Mouse (Mus musculus): ENCODE results near the gene F7. TPM values are rescaled to one million over a fixed set of nuclear protein-coding genes. Genes with fewer than 3 reads are reported as not detected.

Gene F7
- not detected in 2 replicates for polyA plus RNA-seq (2012)

DNA sequence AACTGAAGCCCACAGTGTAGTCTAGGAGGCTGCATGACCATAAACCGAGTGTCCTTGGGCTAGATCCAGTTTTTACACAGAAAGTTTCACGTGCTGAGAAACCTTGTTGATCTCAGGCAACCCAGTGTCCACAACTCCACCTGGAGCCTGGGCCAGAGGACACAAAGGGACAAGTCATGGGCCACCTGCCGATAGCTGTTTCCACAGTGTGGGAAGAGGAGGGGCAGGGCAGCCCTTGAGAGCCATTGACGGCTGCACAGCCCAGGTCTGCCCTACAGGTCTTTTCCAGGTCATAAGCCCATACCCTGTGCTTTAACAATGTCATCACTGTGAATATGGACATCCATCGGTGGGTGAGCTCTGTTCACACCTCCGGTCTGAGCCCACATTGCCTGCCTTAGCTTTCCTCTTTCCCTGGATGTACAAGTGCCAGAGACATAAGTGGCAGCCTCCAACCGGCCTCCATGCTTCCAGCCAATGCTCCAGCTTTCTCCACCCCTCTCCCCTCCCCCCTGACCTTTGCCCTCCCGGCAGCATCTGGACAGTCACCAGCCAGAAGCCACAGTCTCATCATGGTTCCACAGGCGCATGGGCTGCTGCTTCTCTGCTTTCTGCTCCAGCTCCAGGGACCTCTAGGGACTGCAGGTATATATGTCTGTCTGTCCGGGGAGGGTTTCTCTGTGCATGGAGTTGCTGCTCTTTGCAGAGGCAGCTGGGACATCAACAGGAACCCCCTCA is at the start of gene F7:
Gene F7, plus strand, starts transcription at position 548 of the 738 bp plus-strand sequence.
- TF ChIP-seq GATA1 (IDR thresholded peaks at IDR 0.05; ENCODE audit: low read length) = no peak

DNA sequence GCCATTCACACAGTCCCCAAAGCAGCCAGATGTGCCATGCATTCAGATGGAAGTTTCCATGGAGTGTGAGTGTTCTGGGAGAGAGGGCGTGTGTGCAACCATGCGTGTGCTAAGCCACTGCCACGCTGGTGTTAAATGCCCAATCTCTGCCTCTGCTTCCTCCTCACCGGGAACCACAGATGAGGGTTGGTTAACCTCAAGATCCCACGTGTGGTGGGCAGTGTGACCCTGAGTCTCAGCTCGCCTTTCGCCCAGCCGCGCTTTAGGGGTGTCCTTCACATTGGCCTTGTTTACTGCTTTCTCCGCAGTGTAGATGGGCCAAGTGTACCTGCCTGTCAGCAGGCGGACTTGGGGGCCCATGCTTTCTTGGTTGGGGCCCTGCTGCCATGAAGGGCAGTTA is 49.5 kb upstream of the F7 start:
- no peak for TF ChIP-seq GATA1 (IDR thresholded peaks at IDR 0.05; ENCODE audit: low read length)

DNA sequence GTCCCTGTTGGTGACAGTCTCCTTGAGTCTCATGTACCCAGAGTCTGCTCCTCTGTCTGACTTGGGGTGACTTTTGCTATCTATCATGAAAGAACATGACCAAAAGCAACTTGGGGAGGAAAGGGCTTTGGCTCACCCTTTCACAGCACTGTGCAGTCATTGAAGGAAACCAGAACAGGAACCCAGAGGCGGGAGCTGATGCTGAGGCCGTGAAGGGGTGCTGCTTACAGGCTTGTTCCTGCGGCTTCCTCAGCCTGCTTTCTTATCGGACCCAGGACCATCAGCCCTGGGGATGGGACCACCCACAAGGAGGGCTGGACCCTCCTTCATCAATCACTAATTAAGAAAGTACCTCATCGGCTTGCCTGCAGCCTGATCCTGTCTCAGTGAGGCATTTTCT is 49.1 kb upstream of the F7 start:
- no peak for TF ChIP-seq GATA1 (IDR thresholded peaks at IDR 0.05; ENCODE audit: low read length)

DNA sequence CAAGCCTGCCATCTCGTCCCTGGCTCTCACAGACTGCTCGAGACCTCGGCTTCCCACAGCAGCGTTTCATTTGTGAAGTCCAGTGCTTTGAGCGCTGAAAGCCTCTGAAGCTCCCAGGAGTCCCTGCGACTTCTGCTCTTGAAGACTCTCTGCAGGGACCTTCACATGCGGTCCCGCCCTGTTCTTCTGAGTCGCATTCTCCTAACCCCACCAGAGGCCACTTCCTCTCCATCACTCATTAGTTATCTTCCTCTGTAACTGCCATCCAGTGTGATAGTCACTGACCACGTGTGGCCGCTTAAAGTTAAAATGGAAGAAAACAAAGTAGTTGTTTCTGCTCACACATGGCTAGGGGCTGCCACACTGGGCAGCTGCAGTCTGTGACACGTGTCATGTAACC is 48.5 kb upstream of the F7 start:
- no peak for TF ChIP-seq GATA1 (IDR thresholded peaks at IDR 0.05; ENCODE audit: low read length)

DNA sequence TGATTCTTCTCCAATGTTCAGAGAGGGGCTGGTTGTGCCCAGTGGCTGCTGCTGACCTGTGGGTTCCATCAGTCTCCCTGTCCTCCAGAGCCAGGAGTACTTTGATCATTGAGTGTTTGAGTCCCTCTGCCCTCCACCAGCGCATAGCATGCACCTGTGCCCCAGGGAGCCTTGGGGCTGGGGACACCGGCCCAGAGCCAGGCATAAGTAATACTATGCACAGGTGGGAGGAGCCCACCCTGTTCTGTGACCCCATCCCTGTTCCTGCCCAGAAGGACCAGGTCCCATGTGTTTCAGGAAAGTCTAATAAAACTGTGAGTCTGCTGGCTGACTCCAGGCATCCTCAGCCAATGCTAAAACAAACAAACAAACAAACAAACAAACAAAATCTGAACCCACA is 47.5 kb upstream of the F7 start:
- TF ChIP-seq GATA1 (IDR thresholded peaks at IDR 0.05; ENCODE audit: low read length) = no peak

DNA sequence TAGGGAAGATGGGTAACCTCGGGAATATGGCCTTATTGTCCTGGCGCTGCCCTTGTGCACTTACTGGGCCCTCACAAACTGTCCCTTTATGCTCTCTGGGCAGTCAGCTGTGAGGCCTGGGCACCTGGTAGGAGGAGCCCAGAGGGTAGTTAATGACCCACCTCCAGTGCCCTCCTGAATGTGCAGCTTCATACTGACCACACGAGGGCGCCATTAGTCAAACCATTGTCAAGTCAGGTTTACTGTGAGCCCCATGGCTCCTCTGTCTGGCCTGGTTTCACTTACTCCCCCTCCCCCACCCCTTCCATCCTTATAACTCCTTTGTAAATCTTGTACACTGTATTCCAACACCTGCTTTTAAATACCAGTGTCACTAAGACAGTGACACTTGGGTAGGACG is 47.1 kb upstream of the F7 start:
- no peak for TF ChIP-seq GATA1 (IDR thresholded peaks at IDR 0.05; ENCODE audit: low read length)

DNA sequence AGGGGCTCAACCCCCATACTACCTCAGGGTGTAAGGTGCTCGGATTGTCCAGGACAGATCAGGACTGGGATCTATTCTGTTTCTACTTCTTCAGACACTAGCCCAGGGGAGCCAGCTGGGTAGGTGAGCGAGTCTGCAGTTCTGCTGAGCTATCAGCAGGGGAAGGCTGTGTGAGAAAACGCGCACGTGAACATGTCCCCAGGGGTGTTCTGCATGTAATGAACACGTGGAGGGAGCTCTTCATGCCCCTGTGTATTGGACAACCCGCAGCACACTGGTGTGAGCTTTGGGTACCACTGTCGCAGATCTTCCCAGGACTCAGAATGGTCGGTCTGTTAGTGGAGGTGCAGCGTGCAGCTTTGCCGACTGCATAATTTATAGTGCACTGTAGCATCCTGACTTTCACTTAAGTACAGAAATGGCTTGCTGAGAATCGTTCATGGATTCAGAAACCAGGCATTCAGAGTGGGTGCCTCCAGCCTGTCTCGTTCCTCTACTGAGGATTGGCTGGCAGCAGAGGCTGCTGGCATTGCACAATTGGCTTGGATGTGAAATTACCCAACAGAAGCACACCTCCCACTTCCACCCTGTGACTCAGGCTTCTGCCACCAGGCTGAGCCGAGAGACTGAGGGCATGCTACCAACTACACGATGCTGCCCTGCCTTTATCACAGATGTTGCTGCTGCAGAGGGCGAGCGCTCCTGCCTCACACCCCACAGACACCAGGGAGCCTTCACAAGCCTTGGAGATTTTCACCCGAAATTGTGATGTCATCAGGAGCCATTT is 42.0 kb upstream of the F7 start:
- TF ChIP-seq GATA1 (IDR thresholded peaks at IDR 0.05; ENCODE audit: low read length) = no peak

DNA sequence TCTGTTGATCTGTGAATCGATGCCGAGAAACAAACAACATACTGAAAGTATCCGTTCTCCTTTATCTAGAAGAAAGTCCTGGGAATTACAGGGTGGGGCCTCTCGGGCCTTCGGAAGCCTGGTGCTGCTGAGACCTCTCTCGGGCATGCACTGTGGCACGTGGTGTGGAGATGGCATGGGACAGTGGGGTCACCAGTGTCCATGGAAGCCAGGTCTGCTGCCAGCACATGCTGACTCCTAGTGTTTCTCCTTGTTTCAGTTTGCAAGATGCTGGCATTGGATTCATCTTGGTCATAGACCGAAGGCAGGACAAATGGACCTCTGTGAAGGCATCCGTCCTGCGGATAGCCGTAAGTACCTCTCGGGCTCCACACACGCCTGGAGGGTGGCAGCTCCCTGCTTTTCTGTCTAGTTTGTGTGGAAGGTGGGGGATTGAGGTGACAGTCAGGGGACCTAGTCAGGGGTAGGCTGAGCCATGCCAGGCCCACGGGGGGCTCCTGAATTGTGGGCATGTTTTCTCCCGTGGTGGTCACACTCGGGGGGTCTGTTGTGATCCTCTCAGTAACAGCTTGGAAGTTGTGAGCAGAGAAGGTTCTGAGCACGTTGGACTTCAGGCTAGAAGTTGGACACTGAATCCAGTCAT is 41.1 kb upstream of the F7 start:
- no peak for TF ChIP-seq GATA1 (IDR thresholded peaks at IDR 0.05; ENCODE audit: low read length)

DNA sequence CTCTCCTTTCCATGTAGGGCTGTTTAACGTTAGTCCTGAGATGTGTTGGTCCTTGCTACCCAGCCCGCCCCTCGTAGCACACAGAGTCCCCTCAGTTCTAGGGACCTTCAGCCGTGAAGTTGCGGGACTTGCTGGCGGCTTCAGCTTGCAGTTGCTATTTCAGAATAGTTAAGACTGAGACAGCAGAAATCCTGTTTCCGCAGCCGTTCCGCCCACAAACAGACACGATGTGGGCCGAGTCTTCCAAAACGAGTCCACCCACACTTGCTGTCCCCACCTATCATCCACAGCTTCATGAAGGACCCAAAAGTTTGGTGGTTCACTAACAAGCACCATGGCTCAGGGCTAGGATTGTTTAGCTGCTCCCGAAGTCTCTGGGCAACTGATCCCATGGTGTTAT is 40.6 kb upstream of the F7 start:
- TF ChIP-seq GATA1 (IDR thresholded peaks at IDR 0.05; ENCODE audit: low read length) = no peak

DNA sequence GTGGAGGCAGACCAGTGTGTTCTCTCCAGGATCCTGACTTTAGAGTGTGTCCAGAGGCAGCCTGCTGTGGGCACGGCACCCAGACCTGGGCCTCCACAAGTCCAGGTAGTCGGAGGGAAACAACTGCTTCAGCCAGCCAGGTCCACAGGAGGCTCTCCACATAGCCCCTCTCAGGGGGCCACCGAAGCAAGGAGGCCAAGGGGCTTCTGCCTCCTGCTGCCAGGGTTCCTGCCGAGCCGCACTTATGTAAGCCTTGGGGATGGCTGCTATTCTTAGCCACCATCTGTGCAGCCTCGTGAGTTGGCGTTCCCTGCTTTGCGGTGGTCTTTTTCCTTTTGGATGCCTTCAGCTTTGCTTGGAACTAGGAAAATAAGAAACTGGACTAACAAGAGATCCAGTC is 38.3 kb upstream of the F7 start:
- no peak for TF ChIP-seq GATA1 (IDR thresholded peaks at IDR 0.05; ENCODE audit: low read length)

DNA sequence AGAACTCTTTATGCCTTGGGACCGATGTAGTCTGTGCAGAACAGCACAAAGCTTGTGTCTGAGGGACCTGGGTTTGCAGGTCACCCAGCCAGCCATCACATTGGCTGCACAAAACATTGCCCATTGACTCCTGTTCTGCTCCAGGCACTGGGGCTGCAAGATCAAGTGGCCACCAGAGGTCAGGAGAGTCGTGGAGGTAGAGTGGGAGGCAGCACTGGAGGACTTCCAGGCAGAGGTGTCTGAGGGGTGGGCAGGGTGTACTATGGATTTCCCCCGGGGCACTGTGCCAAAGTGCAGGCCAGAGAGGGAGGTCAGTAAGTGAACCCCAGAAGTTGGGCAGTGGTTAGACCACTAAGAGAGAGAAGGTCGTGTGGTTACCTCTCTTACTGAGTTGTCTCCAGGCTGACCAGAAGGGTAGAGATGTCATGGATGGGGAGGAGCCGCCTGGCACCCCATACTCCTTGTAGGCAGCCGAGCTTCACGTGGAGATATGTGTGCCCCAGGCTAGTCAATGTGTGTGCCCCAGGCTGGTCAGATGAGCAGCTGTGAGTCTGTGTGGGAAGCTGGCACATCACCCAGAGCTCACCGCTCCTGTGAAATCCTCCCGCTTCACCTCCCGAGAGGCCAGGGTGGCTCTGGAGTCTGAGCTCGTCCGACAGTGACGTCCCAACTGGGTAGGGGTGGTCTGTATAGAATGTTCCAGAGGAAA is 37.0 kb upstream of the F7 start:
- no peak for TF ChIP-seq GATA1 (IDR thresholded peaks at IDR 0.05; ENCODE audit: low read length)

DNA sequence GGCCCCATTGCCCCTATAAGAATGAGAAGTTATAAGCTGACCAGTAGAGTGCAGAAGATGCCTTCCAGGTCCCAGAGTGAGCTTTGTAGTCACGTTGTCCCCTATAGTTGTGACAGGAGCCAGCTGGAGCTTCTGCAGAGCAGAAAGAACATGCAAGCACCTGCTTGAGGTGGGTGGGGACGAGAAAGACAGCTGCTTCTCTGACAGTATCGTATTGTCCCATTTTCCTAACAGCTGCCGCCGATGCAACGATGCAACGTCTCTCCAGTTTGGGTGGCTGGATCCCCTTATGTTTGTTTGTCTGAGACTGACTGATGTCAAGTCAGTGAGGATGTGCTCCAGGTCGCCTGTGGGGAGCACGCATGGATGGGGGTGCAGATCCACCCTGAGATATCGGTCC is 34.4 kb upstream of the F7 start:
- TF ChIP-seq GATA1 (IDR thresholded peaks at IDR 0.05; ENCODE audit: low read length) = no peak

DNA sequence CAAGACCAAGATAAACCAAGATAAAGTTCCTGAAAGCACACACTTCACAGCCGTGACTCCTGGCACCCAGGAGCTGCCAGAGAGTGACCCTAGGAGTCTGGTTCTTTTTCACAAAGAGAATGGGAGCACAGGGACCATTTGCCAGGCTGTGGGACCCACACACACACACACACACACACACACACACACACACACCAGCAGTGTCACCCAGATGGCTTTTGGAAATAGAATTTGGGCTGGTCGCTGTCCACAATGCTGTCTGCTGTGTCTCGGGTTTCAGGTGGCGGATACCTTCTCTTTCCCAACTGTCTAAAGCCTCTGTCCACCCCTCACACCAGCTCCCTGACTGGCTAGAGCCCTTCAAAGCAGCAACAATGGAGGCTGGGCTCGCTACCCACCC is 31.4 kb upstream of the F7 start:
- no peak for TF ChIP-seq GATA1 (IDR thresholded peaks at IDR 0.05; ENCODE audit: low read length)

DNA sequence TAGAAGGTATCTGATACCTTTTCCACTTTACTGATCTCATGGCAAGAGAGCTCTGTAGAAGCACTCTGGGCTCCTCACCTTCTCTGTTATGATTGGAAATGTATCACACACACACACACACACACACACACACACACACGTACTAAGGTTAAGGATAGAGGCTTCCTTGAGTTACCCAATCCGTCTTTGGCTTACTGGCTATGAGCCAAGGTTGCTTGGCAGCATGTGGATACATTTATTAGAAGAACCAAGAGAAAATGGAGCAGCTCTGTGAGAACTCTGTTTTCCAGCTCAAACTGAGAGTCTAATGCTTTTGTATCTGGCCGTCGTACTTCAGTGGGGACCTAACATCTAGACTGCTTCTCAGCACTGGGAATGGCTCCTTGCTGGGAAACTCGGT is 30.4 kb upstream of the F7 start:
- TF ChIP-seq GATA1 (IDR thresholded peaks at IDR 0.05; ENCODE audit: low read length) = no peak

DNA sequence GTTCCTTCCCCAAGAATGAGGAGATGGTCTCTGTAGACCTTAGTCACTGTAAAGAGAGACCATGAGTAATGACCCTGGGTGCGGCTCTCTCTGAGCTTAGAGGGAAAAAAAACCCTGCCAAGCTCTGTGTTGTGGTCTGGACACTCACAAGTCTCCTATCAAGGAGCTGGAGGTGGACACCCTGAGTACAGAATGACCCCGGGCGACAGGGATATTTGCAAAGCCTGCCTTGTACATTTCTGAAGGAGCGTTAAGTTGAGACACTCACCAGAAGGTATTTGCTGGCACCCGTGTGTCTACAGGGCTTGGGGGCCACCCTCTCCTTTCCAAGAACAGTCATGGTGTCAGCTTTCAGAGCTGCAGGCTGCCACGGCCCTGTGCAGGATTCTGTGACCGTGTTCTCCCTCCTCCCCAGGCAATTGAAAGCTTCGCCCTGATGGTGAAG is 29.0 kb upstream of the F7 start:
- no peak for TF ChIP-seq GATA1 (IDR thresholded peaks at IDR 0.05; ENCODE audit: low read length)

DNA sequence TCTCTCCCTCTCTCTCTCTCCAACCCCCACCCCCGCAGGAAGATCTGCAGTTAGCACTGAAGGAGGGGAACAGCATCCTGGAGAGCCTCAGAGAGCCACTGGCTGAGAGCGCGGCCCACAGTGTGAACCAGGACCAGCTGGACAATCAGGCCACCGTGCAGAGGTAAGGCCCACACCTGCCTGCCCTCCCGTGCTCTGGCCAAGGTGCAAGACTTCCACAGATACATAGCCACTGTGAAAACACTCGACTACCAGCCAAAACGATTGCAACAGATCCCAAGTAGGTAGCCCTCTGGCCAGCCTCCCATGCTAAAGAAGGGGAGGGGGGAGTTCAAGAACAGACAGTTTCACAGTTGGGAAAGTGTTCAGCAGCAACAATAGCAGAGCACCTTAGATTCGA is 27.5 kb upstream of the F7 start:
- TF ChIP-seq GATA1 (IDR thresholded peaks at IDR 0.05; ENCODE audit: low read length) = no peak

Data from G1E-ER4 (cell line).